Mouse (Mus musculus): Measurements from ENCODE around the gene Cacng3. TPM values are rescaled to one million over a fixed set of nuclear protein-coding genes. Genes with fewer than 3 reads are reported as not detected.
A peak's percentile ranks its signal among the peaks of the same experiment; 100 is the strongest.

Gene Cacng3
- polyA plus RNA-seq (2014; fragmentation: Nextera tagmentation; extraction: Ambion mirVana): 0.19 TPM in 1 of 2 replicates, not detected in the other

GRCm38 (mm10) chr7:122670442-122670872 is at the start of gene Cacng3:
TSS of gene Cacng3 (plus strand) at chr7:122670492.
- H3K4me3 ChIP-seq (ENCODE audit: control insufficient read depth in 1 of 2, insufficient read depth in 1 of 2, low read depth in 1 of 2, low read length in 2 of 2): peak within 1 kb of the TSS in 1 of 2 experiments; percentile 10; a peak in 1 of 4 replicates

GRCm38 (mm10) chr7:122622125-122622774 is 48.0 kb upstream of the Cacng3 start:
- Histone ChIP-seq H3K27ac (replicated peaks in 1 of 2; ENCODE audit: control insufficient read depth in 1 of 2, insufficient read depth in 1 of 2, low read depth in 2 of 2, low read length in 2 of 2) (no peak overlapping the region), H3K4me3 (ENCODE audit: control insufficient read depth in 1 of 2, insufficient read depth in 1 of 2, low read depth in 1 of 2, low read length in 2 of 2) (no peak overlapping the region), H3K4me2 (ENCODE audit: low read length) (no peak overlapping the region), H3K9ac (ENCODE audit: low read length) (no peak overlapping the region), H3K4me1 (ENCODE audit: control insufficient read depth in 2 of 2, insufficient read depth in 2 of 2, low read length in 2 of 2) (no peaks in the 10 kb centered on the region), H3K9me3 (ENCODE audit: control insufficient read depth, low read length) (no peaks in the 10 kb centered on the region), H3K27me3 (ENCODE audit: control insufficient read depth, insufficient read depth, low read length) (no peaks in the 10 kb centered on the region; the same call in 1 of the 2 replicates), H3K36me3 (ENCODE audit: control insufficient read depth, insufficient read depth, low read length) (no peaks in the 10 kb centered on the region)
- 23% methylated on average over 9 of the region's 9 CpGs for WGBS
- ATAC-seq (ENCODE audit: insufficient number of reproducible peaks, insufficient read depth, low FRiP score, low read depth): no peak

More at GRCm38 (mm10) chr7:122670442-122670872, at the start of gene Cacng3:
- H3K36me3 ChIP-seq (ENCODE audit: control insufficient read depth, insufficient read depth, low read length): no peaks in the 10 kb centered on the region
- H3K9me3 ChIP-seq (ENCODE audit: control insufficient read depth, low read length): no peaks in the 10 kb centered on the region
- no peak for ATAC-seq (ENCODE audit: insufficient number of reproducible peaks, insufficient read depth, low FRiP score, low read depth)
- no peak within 1 kb of the TSS for H3K27ac ChIP-seq (replicated peaks in 1 of 2; ENCODE audit: control insufficient read depth in 1 of 2, insufficient read depth in 1 of 2, low read depth in 2 of 2, low read length in 2 of 2)
- peak within 1 kb of the TSS; percentile 46 for H3K4me2 ChIP-seq (ENCODE audit: low read length)
- H3K27me3 ChIP-seq (ENCODE audit: control insufficient read depth, insufficient read depth, low read length): peaks cover 25% of the 10 kb centered on the region
- no peak within 1 kb of the TSS for H3K9ac ChIP-seq (ENCODE audit: low read length)
- H3K4me1 ChIP-seq (ENCODE audit: control insufficient read depth in 2 of 2, insufficient read depth in 2 of 2, low read length in 2 of 2): peaks cover 2 to 3% of the 10 kb centered on the region in 2 experiments; a peak in 2 of 4 replicates
- WGBS: 4% methylated on average over 13 of the region's 13 CpGs

- Histone ChIP-seq H3K27me3 (ENCODE audit: control insufficient read depth, insufficient read depth, low read length) (no peaks in the 10 kb centered on the region; the same call in 1 of the 2 replicates), H3K4me3 (ENCODE audit: control insufficient read depth in 1 of 2, insufficient read depth in 1 of 2, low read depth in 1 of 2, low read length in 2 of 2) (no peak overlapping the region), H3K27ac (replicated peaks in 1 of 2; ENCODE audit: control insufficient read depth in 1 of 2, insufficient read depth in 1 of 2, low read depth in 2 of 2, low read length in 2 of 2) (no peak overlapping the region), H3K9me3 (ENCODE audit: control insufficient read depth, low read length) (no peaks in the 10 kb centered on the region), H3K4me2 (ENCODE audit: low read length) (no peak overlapping the region), H3K36me3 (ENCODE audit: control insufficient read depth, insufficient read depth, low read length) (no peaks in the 10 kb centered on the region), H3K9ac (ENCODE audit: low read length) (no peak overlapping the region), H3K4me1 (ENCODE audit: control insufficient read depth in 2 of 2, insufficient read depth in 2 of 2, low read length in 2 of 2) (no peaks in the 10 kb centered on the region)
- 84% methylated on average over 1 of the region's 1 CpGs for WGBS
- ATAC-seq (ENCODE audit: insufficient number of reproducible peaks, insufficient read depth, low FRiP score, low read depth): no peak
These were observed 46.5 kb upstream of the Cacng3 start for GRCm38 (mm10) chr7:122623753-122624152.

- Histone ChIP-seq H3K27me3 (ENCODE audit: control insufficient read depth, insufficient read depth, low read length) (no peaks in the 10 kb centered on the region; the same call in 1 of the 2 replicates), H3K4me3 (ENCODE audit: control insufficient read depth in 1 of 2, insufficient read depth in 1 of 2, low read depth in 1 of 2, low read length in 2 of 2) (no peak overlapping the region), H3K36me3 (ENCODE audit: control insufficient read depth, insufficient read depth, low read length) (no peaks in the 10 kb centered on the region), H3K9me3 (ENCODE audit: control insufficient read depth, low read length) (no peaks in the 10 kb centered on the region), H3K9ac (ENCODE audit: low read length) (no peak overlapping the region), H3K4me2 (ENCODE audit: low read length) (no peak overlapping the region), H3K4me1 (ENCODE audit: control insufficient read depth in 2 of 2, insufficient read depth in 2 of 2, low read length in 2 of 2) (no peaks in the 10 kb centered on the region), H3K27ac (replicated peaks in 1 of 2; ENCODE audit: control insufficient read depth in 1 of 2, insufficient read depth in 1 of 2, low read depth in 2 of 2, low read length in 2 of 2) (no peak overlapping the region)
- WGBS: 75% methylated on average over 5 of the region's 5 CpGs
- ATAC-seq (ENCODE audit: insufficient number of reproducible peaks, insufficient read depth, low FRiP score, low read depth): no peak
These were observed 42.2 kb upstream of the Cacng3 start for GRCm38 (mm10) chr7:122628050-122628449.

GRCm38 (mm10) chr7:122630386-122630785 is 39.9 kb upstream of the Cacng3 start:
- no peaks in the 10 kb centered on the region for H3K4me1 ChIP-seq (ENCODE audit: control insufficient read depth in 2 of 2, insufficient read depth in 2 of 2, low read length in 2 of 2)
- H3K36me3 ChIP-seq (ENCODE audit: control insufficient read depth, insufficient read depth, low read length): no peaks in the 10 kb centered on the region
- H3K9me3 ChIP-seq (ENCODE audit: control insufficient read depth, low read length): no peaks in the 10 kb centered on the region
- H3K9ac ChIP-seq (ENCODE audit: low read length): no peak overlapping the region
- 76% methylated on average over 2 of the region's 2 CpGs for WGBS
- no peak overlapping the region for H3K4me3 ChIP-seq (ENCODE audit: control insufficient read depth in 1 of 2, insufficient read depth in 1 of 2, low read depth in 1 of 2, low read length in 2 of 2)
- H3K27me3 ChIP-seq (ENCODE audit: control insufficient read depth, insufficient read depth, low read length): no peaks in the 10 kb centered on the region
- H3K27ac ChIP-seq (replicated peaks in 1 of 2; ENCODE audit: control insufficient read depth in 1 of 2, insufficient read depth in 1 of 2, low read depth in 2 of 2, low read length in 2 of 2): no peak overlapping the region
- no peak overlapping the region for H3K4me2 ChIP-seq (ENCODE audit: low read length)
- ATAC-seq (ENCODE audit: insufficient number of reproducible peaks, insufficient read depth, low FRiP score, low read depth): no peak

- Histone ChIP-seq H3K27ac (replicated peaks in 1 of 2; ENCODE audit: control insufficient read depth in 1 of 2, insufficient read depth in 1 of 2, low read depth in 2 of 2, low read length in 2 of 2) (no peak overlapping the region), H3K36me3 (ENCODE audit: control insufficient read depth, insufficient read depth, low read length) (no peaks in the 10 kb centered on the region), H3K9ac (ENCODE audit: low read length) (no peak overlapping the region), H3K27me3 (ENCODE audit: control insufficient read depth, insufficient read depth, low read length) (no peaks in the 10 kb centered on the region), H3K4me3 (ENCODE audit: control insufficient read depth in 1 of 2, insufficient read depth in 1 of 2, low read depth in 1 of 2, low read length in 2 of 2) (no peak overlapping the region), H3K4me1 (ENCODE audit: control insufficient read depth in 2 of 2, insufficient read depth in 2 of 2, low read length in 2 of 2) (no peaks in the 10 kb centered on the region), H3K4me2 (ENCODE audit: low read length) (no peak overlapping the region), H3K9me3 (ENCODE audit: control insufficient read depth, low read length) (no peaks in the 10 kb centered on the region)
- ATAC-seq (ENCODE audit: insufficient number of reproducible peaks, insufficient read depth, low FRiP score, low read depth): no peak
- 60% methylated on average over 3 of the region's 3 CpGs for WGBS
These were observed 39.1 kb upstream of the Cacng3 start for GRCm38 (mm10) chr7:122631151-122631550.

GRCm38 (mm10) chr7:122632946-122633345 is 37.3 kb upstream of the Cacng3 start:
- no peaks in the 10 kb centered on the region for H3K9me3 ChIP-seq (ENCODE audit: control insufficient read depth, low read length)
- H3K4me3 ChIP-seq (ENCODE audit: control insufficient read depth in 1 of 2, insufficient read depth in 1 of 2, low read depth in 1 of 2, low read length in 2 of 2): no peak overlapping the region
- H3K9ac ChIP-seq (ENCODE audit: low read length): no peak overlapping the region
- H3K27ac ChIP-seq (replicated peaks in 1 of 2; ENCODE audit: control insufficient read depth in 1 of 2, insufficient read depth in 1 of 2, low read depth in 2 of 2, low read length in 2 of 2): no peak overlapping the region
- H3K4me1 ChIP-seq (ENCODE audit: control insufficient read depth in 2 of 2, insufficient read depth in 2 of 2, low read length in 2 of 2): no peaks in the 10 kb centered on the region
- no peak overlapping the region for H3K4me2 ChIP-seq (ENCODE audit: low read length)
- no peaks in the 10 kb centered on the region for H3K36me3 ChIP-seq (ENCODE audit: control insufficient read depth, insufficient read depth, low read length)
- no peaks in the 10 kb centered on the region for H3K27me3 ChIP-seq (ENCODE audit: control insufficient read depth, insufficient read depth, low read length)
- WGBS: 73% methylated on average over 5 of the region's 5 CpGs
- no peak for ATAC-seq (ENCODE audit: insufficient number of reproducible peaks, insufficient read depth, low FRiP score, low read depth)

GRCm38 (mm10) chr7:122633463-122633862 is 36.8 kb upstream of the Cacng3 start:
- Histone ChIP-seq H3K36me3 (ENCODE audit: control insufficient read depth, insufficient read depth, low read length) (no peaks in the 10 kb centered on the region), H3K9ac (ENCODE audit: low read length) (no peak overlapping the region), H3K4me1 (ENCODE audit: control insufficient read depth in 2 of 2, insufficient read depth in 2 of 2, low read length in 2 of 2) (no peaks in the 10 kb centered on the region), H3K27me3 (ENCODE audit: control insufficient read depth, insufficient read depth, low read length) (no peaks in the 10 kb centered on the region), H3K9me3 (ENCODE audit: control insufficient read depth, low read length) (no peaks in the 10 kb centered on the region), H3K4me2 (ENCODE audit: low read length) (no peak overlapping the region), H3K27ac (replicated peaks in 1 of 2; ENCODE audit: control insufficient read depth in 1 of 2, insufficient read depth in 1 of 2, low read depth in 2 of 2, low read length in 2 of 2) (no peak overlapping the region), H3K4me3 (ENCODE audit: control insufficient read depth in 1 of 2, insufficient read depth in 1 of 2, low read depth in 1 of 2, low read length in 2 of 2) (no peak overlapping the region)
- WGBS: 82% methylated on average over 5 of the region's 5 CpGs
- ATAC-seq (ENCODE audit: insufficient number of reproducible peaks, insufficient read depth, low FRiP score, low read depth): no peak
